Comparison of ENCODE assay signal across 8 mouse cellular contexts in genomic region chr2:92023362-92024273, GRCm38 (mm10). TPM values are rescaled to one million over a fixed set of nuclear protein-coding genes. Genes with fewer than 3 reads are reported as not detected.
DNase-seq lines count a peak whose midpoint lies in the region; ATAC-seq and TF ChIP-seq lines count a peak whose summit lies in the region.

No protein-coding gene starts in this region.

- peak overlapping the region; percentile 95 for H3K4me2 ChIP-seq in intestine, embryonic 15.5 days (replicated peaks)
- peak overlapping the region; percentile 82 for H3K4me2 ChIP-seq in lung, embryonic 16.5 days (ENCODE audit: low read depth, low read length)

- peak; percentile 13; the same call in 1 of the 2 replicates for TF ChIP-seq CTCF in bone marrow macrophage, adult 2 months (IDR thresholded peaks at IDR 0.05; ENCODE audit: low read depth, low read length)
- TF ChIP-seq CTCF in small intestine, adult 2 months (IDR thresholded peaks at IDR 0.05; ENCODE audit: extremely low read depth, insufficient read length, insufficient replicate concordance, low read depth, low read length) = peak; percentile 21; the same call in 1 of the 2 replicates

- DNase-seq in right cerebral cortex, postnatal 4 days = peak; percentile 65
- DNase-seq in right cerebral cortex, adult 2 months (ENCODE audit: low spot score in 2 of 2) = no peak
- DNase-seq in gastrocnemius, postnatal 14 days = peak; percentile 61

- peak overlapping the region; percentile 53 for H3K4me3 ChIP-seq in bone marrow macrophage, adult 2 months (ENCODE audit: insufficient read depth, low read length)
- peak overlapping the region; percentile 74 for H3K4me3 ChIP-seq in intestine, embryonic 15.5 days (replicated peaks)
- H3K4me3 ChIP-seq in lung, embryonic 16.5 days (ENCODE audit: low read length) = peak overlapping the region; percentile 77
- H3K4me3 ChIP-seq in small intestine, adult 2 months (ENCODE audit: low read depth, low read length) = peak overlapping the region; percentile 77

- H3K9ac ChIP-seq in intestine, embryonic 15.5 days = peak overlapping the region; percentile 72
- H3K9ac ChIP-seq in lung, embryonic 16.5 days (ENCODE audit: low read length) = peak overlapping the region; percentile 65

- no peak for TF ChIP-seq POLR2A in bone marrow macrophage, adult 2 months (IDR thresholded peaks at IDR 0.05; ENCODE audit: borderline replicate concordance, low read depth, low read length)
- TF ChIP-seq POLR2A in small intestine, adult 2 months (IDR thresholded peaks at IDR 0.05; ENCODE audit: low read depth, low read length) = no peak

- ATAC-seq in intestine, embryonic 15.5 days = peak; percentile 42
- peak; percentile 71 for ATAC-seq in lung, embryonic 16.5 days (ENCODE audit: low read depth)
- no peak for ATAC-seq in monocyte, adult 5-6 weeks (replicated peaks; ENCODE audit: insufficient number of reproducible peaks, low FRiP score, low TSS enrichment, poor library complexity, severe bottlenecking)

- no peak overlapping the region for H3K27ac ChIP-seq in bone marrow macrophage, adult 2 months (ENCODE audit: insufficient read depth, low read depth, low read length)
- H3K27ac ChIP-seq in intestine, embryonic 15.5 days = peak overlapping the region; percentile 76
- H3K27ac ChIP-seq in lung, embryonic 16.5 days (ENCODE audit: low read length) = peak overlapping the region; percentile 77
- no peak overlapping the region; the same call in 1 of the 2 replicates for H3K27ac ChIP-seq in small intestine, adult 2 months (ENCODE audit: insufficient read depth, low read depth, low read length)

- 5% methylated on average over 48 of the region's 56 CpGs for WGBS in intestine, embryonic 15.5 days
- WGBS in lung, embryonic 16.5 days = 3% methylated on average over 44 of the region's 56 CpGs
- WGBS in small intestine, adult 2 months = 18% methylated on average over 49 of the region's 56 CpGs

- intact Hi-C loops in gastrocnemius, postnatal 14 days (cut with DNase I; ENCODE audit: low total_unique reads) = no loop called here

- 0 out of 2 replicates have a peak, but pooled peaks cover 2% of the 10 kb centered on the region for H3K4me1 ChIP-seq in bone marrow macrophage, adult 2 months (ENCODE audit: control insufficient read depth, insufficient read depth, low read length)
- H3K4me1 ChIP-seq in intestine, embryonic 15.5 days (replicated peaks) = peaks cover 40% of the 10 kb centered on the region
- H3K4me1 ChIP-seq in lung, embryonic 16.5 days (replicated peaks; ENCODE audit: control insufficient read depth, insufficient read depth, low read length) = peaks cover 26% of the 10 kb centered on the region
- peaks cover 22% of the 10 kb centered on the region for H3K4me1 ChIP-seq in small intestine, adult 2 months (ENCODE audit: control insufficient read depth, insufficient read depth, insufficient read length, low read length)

- H3K27me3 ChIP-seq in intestine, embryonic 15.5 days (replicated peaks) = no peaks in the 10 kb centered on the region
- no peaks in the 10 kb centered on the region for H3K27me3 ChIP-seq in lung, embryonic 16.5 days (ENCODE audit: control insufficient read depth, insufficient read depth, low read depth, low read length)
- H3K27me3 ChIP-seq in small intestine, adult 2 months (ENCODE audit: control insufficient read depth, insufficient read depth, low read length) = peaks cover 7% of the 10 kb centered on the region

- H3K9me3 ChIP-seq in intestine, embryonic 15.5 days = no peaks in the 10 kb centered on the region
- H3K9me3 ChIP-seq in lung, embryonic 16.5 days (ENCODE audit: control insufficient read depth, low read length) = no peaks in the 10 kb centered on the region

- no peaks in the 10 kb centered on the region for H3K36me3 ChIP-seq in intestine, embryonic 15.5 days
- no peaks in the 10 kb centered on the region for H3K36me3 ChIP-seq in lung, embryonic 16.5 days (ENCODE audit: control insufficient read depth, insufficient read depth, low read length)
- no peaks in the 10 kb centered on the region for H3K36me3 ChIP-seq in small intestine, adult 2 months (ENCODE audit: control insufficient read depth, insufficient read depth, low read length)

RNA-seq across cellular contexts. Expression of gene Creb3l1, which starts 0.7 kb away (rescaled TPM):
- polyA plus RNA-seq in bone marrow macrophage, adult 2 months (2012; ENCODE audit: insufficient read depth, insufficient read length, missing spikeins) = 3.7 and 5.1 TPM in 2 replicates
- total RNA-seq in gastrocnemius, postnatal 14 days (2021) = 10 to 100 TPM; 14.7 to 22.6 TPM
- 16.8 and 18.7 TPM in 2 replicates for polyA plus RNA-seq in intestine, embryonic 15.5 days (2015; fragmentation: Nextera tagmentation; extraction: Ambion mirVana)
- 13.3 and 15.1 TPM in 2 replicates for polyA plus RNA-seq in lung, embryonic 16.5 days (2015; fragmentation: Nextera tagmentation; extraction: Ambion mirVana)
- polyA plus RNA-seq in small intestine, adult 2 months (2012; rRNA removed) = 22.5 and 25.4 TPM in 2 replicates
- 0.78 TPM in 1 of 3 replicates, not detected in the others for total RNA-seq in monocyte, adult 5-6 weeks (2017)

RNA-seq across cellular contexts. Expression of gene Dgkz, which starts 48.0 kb away (rescaled TPM):
- 129 and 144 TPM in 2 replicates for polyA plus RNA-seq in bone marrow macrophage, adult 2 months (2012; ENCODE audit: insufficient read depth, insufficient read length, missing spikeins)
- total RNA-seq in gastrocnemius, postnatal 14 days (2021) = 10 to 100 TPM; 38.6 to 42.4 TPM
- 60.3 and 76.1 TPM in 2 replicates for polyA plus RNA-seq in intestine, embryonic 15.5 days (2015; fragmentation: Nextera tagmentation; extraction: Ambion mirVana)
- 55.9 and 59.7 TPM in 2 replicates for polyA plus RNA-seq in lung, embryonic 16.5 days (2015; fragmentation: Nextera tagmentation; extraction: Ambion mirVana)
- polyA plus RNA-seq in small intestine, adult 2 months (2012; rRNA removed) = 165 and 295 TPM in 2 replicates
- 83.0 to 148 TPM (median 110 TPM) in 3 replicates for total RNA-seq in monocyte, adult 5-6 weeks (2017)

Comparison
In these comparisons a context has a peak if more than half of its experiments do, and no peak if none do; other contexts are left out.
1. DNase-seq: peak in right cerebral cortex, postnatal 4 days (single experiment) and gastrocnemius, postnatal 14 days (single experiment); none in right cerebral cortex, adult 2 months (0 of 2).
2. H3K27ac ChIP-seq: peak in intestine, embryonic 15.5 days (single experiment) and lung, embryonic 16.5 days (single experiment); none in bone marrow macrophage, adult 2 months (single experiment) and small intestine, adult 2 months (single experiment).
3. Peak in every context shown above with its lines, with median percentiles within 50 percentile points of each other: H3K4me3 ChIP-seq.